Mouse (Mus musculus) liver, postnatal 0 days (tissue): ENCODE results near the gene Gm44805. TPM values are rescaled to one million over a fixed set of nuclear protein-coding genes. Genes with fewer than 3 reads are reported as not detected.

ENCODE experiments used
- ATAC-seq: fragments of 200-750 bp; cut with Nextera tagmentation; 2 replicates; pipeline ENCODE4 v1.8.0; 2017; ENCODE audit warnings: mild to moderate bottlenecking, moderate library complexity
- DNase-seq: peaks from one replicate; pipeline ENCODE4 v3.0.0-alpha.2; 2016
- H3K27ac ChIP-seq: fragments of 300-500 bp; sonication (generic); 2 replicates; pipeline ENCODE4 v1.5.1; 2014; ENCODE audit warnings: antibody characterized with exemption, moderate library complexity, mild to moderate bottlenecking, low read depth
- H3K27me3 ChIP-seq: fragments of 300-500 bp; sonication (generic); 2 replicates; pipeline ENCODE4 v1.6.1; 2014; ENCODE audit warnings: low read length, control low read depth, mixed read lengths; ENCODE audit not compliant: insufficient read depth
- H3K36me3 ChIP-seq: fragments of 300-500 bp; sonication (generic); replicated peaks from 2 replicates; pipeline ENCODE4 v1.6.1; 2014; ENCODE audit warnings: mild to moderate bottlenecking, control low read depth, low read length, moderate library complexity, mixed read lengths; ENCODE audit not compliant: insufficient read depth
- H3K4me1 ChIP-seq: fragments of 300-500 bp; sonication (generic); 2 replicates; pipeline ENCODE4 v1.6.1; 2014; ENCODE audit warnings: antibody characterized with exemption, mild to moderate bottlenecking, control low read depth; ENCODE audit not compliant: insufficient read depth
- H3K4me2 ChIP-seq: fragments of 300-500 bp; sonication (generic); 2 replicates; pipeline ENCODE4 v1.6.1; 2014; ENCODE audit warnings: low read depth, mild to moderate bottlenecking, low read length, moderate library complexity, mixed read lengths
- H3K4me3 ChIP-seq: fragments of 300-500 bp; sonication (generic); 2 replicates; pipeline ENCODE4 v1.5.1; 2014; ENCODE audit warnings: low read depth, low read length
- H3K9ac ChIP-seq: fragments of 300-500 bp; sonication (generic); replicated peaks from 2 replicates; pipeline ENCODE4 v1.6.1; 2014; ENCODE audit warnings: mild to moderate bottlenecking, moderate library complexity
- H3K9me3 ChIP-seq: fragments of 300-500 bp; sonication (generic); 2 replicates; pipeline ENCODE4 v1.6.1; 2016; ENCODE audit warnings: mild to moderate bottlenecking, control low read depth, low read length, mixed read lengths
- CTCF ChIP-seq: sonication (generic); IDR thresholded peaks from 2 replicates; pipeline ENCODE4 v1.5.1; 2016; ENCODE audit warnings: antibody characterized with exemption, low read depth
- EP300 ChIP-seq: IDR thresholded peaks from 2 replicates; pipeline ENCODE4 v1.6.1; 2016; ENCODE audit warnings: antibody characterized with exemption, low read depth, mild to moderate bottlenecking
- WGBS: fragments of 180-500 bp; shearing (Covaris S2); extraction: QIAGEN DNeasy Blood & Tissue Kit; methylation state at CpG from one replicate; pipeline ENCODE4 v1.1.7; 2014; ENCODE audit not compliant: insufficient replicate concordance; 5-methylcytosine and 5-hydroxymethylcytosine counted together
- polyA plus RNA-seq: library from polyadenylated mRNA; unstranded; fragments of >200 nt; fragmentation: Nextera tagmentation; extraction: Ambion mirVana; gene quantifications from 2 replicates; pipeline ENCODE4 v1.2.1, GENCODE M21; 2015

Gm44805 gene
- polyA plus RNA-seq, 1 experiment from 2014 or later, result 187 TPM

- no peak overlapping the region for H3K4me3 ChIP-seq
- H3K4me1 ChIP-seq, result peaks cover 24% of the 10 kb centered on the region
- no peak overlapping the region for H3K27ac ChIP-seq
- 41% methylated on average over 4 of the region's 4 CpGs for WGBS
- H3K27me3 ChIP-seq, result no peaks in the 10 kb centered on the region
- DNase-seq (peak; percentile 55), ATAC-seq (no peak)
- H3K4me2 ChIP-seq, result no peak overlapping the region
- peak; percentile 66 for TF ChIP-seq CTCF
- TF ChIP-seq EP300, result no peak
- no peaks in the 10 kb centered on the region for H3K9me3 ChIP-seq
- peaks cover 37% of the 10 kb centered on the region for H3K36me3 ChIP-seq
- no peak overlapping the region for H3K9ac ChIP-seq
Measured at GRCm38 (mm10) chr7:19713196-19713595, 32.0 kb upstream of the Gm44805 start.

- TF ChIP-seq EP300 (no peak), CTCF (peak; percentile 63)
- no peak overlapping the region for H3K27ac ChIP-seq
- 63% methylated on average over 4 of the region's 4 CpGs for WGBS
- no peak for ATAC-seq
- H3K27me3 ChIP-seq, result no peaks in the 10 kb centered on the region
- no peak overlapping the region for H3K4me3 ChIP-seq
- peaks cover 37% of the 10 kb centered on the region for H3K36me3 ChIP-seq
- H3K9me3 ChIP-seq, result no peaks in the 10 kb centered on the region
- no peak overlapping the region for H3K4me2 ChIP-seq
- DNase-seq, result no peak
- H3K9ac ChIP-seq, result no peak overlapping the region
- H3K4me1 ChIP-seq, result peaks cover 24% of the 10 kb centered on the region
Measured at GRCm38 (mm10) chr7:19712414-19712813, 31.2 kb upstream of the Gm44805 start.

- H3K36me3 ChIP-seq, result peaks cover 44% of the 10 kb centered on the region
- 84% methylated on average over 10 of the region's 10 CpGs for WGBS
- no peak for DNase-seq
- H3K4me3 ChIP-seq, result no peak overlapping the region
- ATAC-seq, result no peak
- no peak overlapping the region for H3K9ac ChIP-seq
- no peaks in the 10 kb centered on the region for H3K27me3 ChIP-seq
- TF ChIP-seq CTCF, result no peak
- TF ChIP-seq EP300, result no peak
- no peak overlapping the region for H3K27ac ChIP-seq
- peaks cover 16% of the 10 kb centered on the region for H3K4me1 ChIP-seq
- no peaks in the 10 kb centered on the region for H3K9me3 ChIP-seq
- H3K4me2 ChIP-seq, result no peak overlapping the region
Measured at GRCm38 (mm10) chr7:19710650-19711049, 29.4 kb upstream of the Gm44805 start.

- Histone ChIP-seq H3K4me2 (no peak overlapping the region), H3K9me3 (no peaks in the 10 kb centered on the region), H3K9ac (no peak overlapping the region), H3K4me3 (no peak overlapping the region), H3K4me1 (peaks cover 21% of the 10 kb centered on the region), H3K27me3 (no peaks in the 10 kb centered on the region), H3K27ac (no peak overlapping the region), H3K36me3 (peaks cover 24% of the 10 kb centered on the region; the same call in 1 of the 2 replicates)
- WGBS, result 90% methylated on average over 7 of the region's 7 CpGs
- DNase-seq, result no peak
- TF ChIP-seq CTCF, result no peak
- TF ChIP-seq EP300, result no peak
- ATAC-seq, result no peak
Measured at GRCm38 (mm10) chr7:19705271-19705670, 24.0 kb upstream of the Gm44805 start.

GRCm38 (mm10) chr7:19704475-19704874, 23.3 kb upstream of the Gm44805 start:
- DNase-seq, result no peak
- H3K36me3 ChIP-seq, result peaks cover 18% of the 10 kb centered on the region; the same call in 1 of the 2 replicates
- no peak overlapping the region for H3K27ac ChIP-seq
- no peak for TF ChIP-seq EP300
- no peak for TF ChIP-seq CTCF
- H3K9me3 ChIP-seq, result no peaks in the 10 kb centered on the region
- no peaks in the 10 kb centered on the region for H3K27me3 ChIP-seq
- H3K4me1 ChIP-seq, result peaks cover 29% of the 10 kb centered on the region
- H3K9ac ChIP-seq, result no peak overlapping the region
- 88% methylated on average over 4 of the region's 4 CpGs for WGBS
- no peak for ATAC-seq
- no peak overlapping the region for H3K4me2 ChIP-seq
- no peak overlapping the region for H3K4me3 ChIP-seq

GRCm38 (mm10) chr7:19702859-19703555, 21.8 kb upstream of the Gm44805 start:
- Histone ChIP-seq H3K4me2 (no peak overlapping the region), H3K9me3 (no peaks in the 10 kb centered on the region), H3K4me1 (peaks cover 36% of the 10 kb centered on the region), H3K4me3 (no peak overlapping the region), H3K27ac (peak overlapping the region; percentile 98; the same call in 1 of the 2 replicates), H3K27me3 (no peaks in the 10 kb centered on the region), H3K36me3 (peaks cover 11% of the 10 kb centered on the region; the same call in 1 of the 2 replicates), H3K9ac (peak overlapping the region; percentile 21; the same call in 1 of the 2 replicates)
- DNase-seq (no peak), ATAC-seq (no peak)
- 81% methylated on average over 16 of the region's 16 CpGs for WGBS
- TF ChIP-seq CTCF (no peak), EP300 (no peak)
